Mouse (Mus musculus): ENCODE data around the gene Catsper3. TPM values are rescaled to one million over a fixed set of nuclear protein-coding genes. Genes with fewer than 3 reads are reported as not detected.

Catsper3 gene
- polyA plus RNA-seq (2012; rRNA removed): not detected in 2 replicates

DNA sequence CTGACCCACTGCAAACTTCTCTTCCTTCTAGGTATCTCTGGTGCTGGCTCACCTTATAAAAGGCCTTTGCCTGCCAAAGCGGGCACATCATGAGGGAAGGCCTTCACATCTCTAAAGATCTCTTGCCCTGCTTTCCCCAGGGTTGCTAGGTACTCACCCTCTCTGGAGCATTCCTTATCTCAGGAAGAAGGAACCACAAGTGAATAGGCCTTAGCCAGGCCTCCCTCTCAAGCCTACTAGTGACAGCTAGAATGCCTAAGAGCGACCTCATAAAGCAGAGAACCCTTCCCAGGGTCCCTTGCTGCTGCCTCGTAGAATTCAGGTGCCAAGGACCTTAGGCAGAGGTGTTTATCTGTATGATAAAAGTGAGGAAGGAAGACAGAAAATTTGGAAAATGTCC, at the start of gene Catsper3:
TSS of gene Catsper3 (plus strand) at position 301 of the 400 bp plus-strand sequence.

DNA sequence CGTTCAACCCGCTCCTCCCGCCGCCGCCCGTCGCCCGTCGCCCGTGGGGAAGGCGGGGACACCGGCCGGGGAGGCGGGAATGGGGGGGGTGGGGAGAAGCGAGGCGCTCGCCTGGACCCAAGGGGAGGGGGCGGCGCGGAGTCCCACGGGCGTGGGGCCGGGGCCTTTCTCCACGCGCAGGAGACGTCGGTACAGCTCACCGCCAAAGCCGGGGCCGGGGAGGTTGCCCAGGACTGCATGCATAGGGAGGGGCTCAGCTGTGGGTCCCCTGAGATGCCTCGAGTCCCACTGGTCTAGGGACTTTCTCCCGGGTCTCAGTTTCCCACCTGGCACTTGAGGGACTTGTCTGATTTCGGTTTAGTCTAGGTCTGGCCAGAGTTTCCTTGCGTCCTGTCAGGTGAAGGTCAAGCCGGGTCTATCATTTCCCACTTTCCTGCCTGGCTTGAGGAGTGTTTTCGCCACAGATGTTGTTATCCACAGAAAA, 51.8 kb downstream of the Catsper3 start, which contains the start of gene Pitx1:
TSS of gene Pitx1 (minus strand) at position 51 of the 484 bp plus-strand sequence.

Other genes with a start within 250 kb of the Catsper3 start
- 17.7 and 18.4 TPM in 2 replicates for gene Ddx41, start 247.9 kb upstream of the Catsper3 start, polyA plus RNA-seq (2012; rRNA removed)
- 42.6 and 47.6 TPM in 2 replicates for gene Fam193b, start 213.4 kb upstream of the Catsper3 start, polyA plus RNA-seq (2012; rRNA removed)
- 35.1 and 36.6 TPM in 2 replicates for gene Tmed9, start 210.8 kb upstream of the Catsper3 start, polyA plus RNA-seq (2012; rRNA removed)
- 8.4 and 8.8 TPM in 2 replicates for gene B4galt7, start 184.7 kb upstream of the Catsper3 start, polyA plus RNA-seq (2012; rRNA removed)
- gene Caml, start 161.6 kb upstream of the Catsper3 start, polyA plus RNA-seq (2012; rRNA removed): 3.0 and 5.5 TPM in 2 replicates
- gene Ddx46, start 149.5 kb upstream of the Catsper3 start, polyA plus RNA-seq (2012; rRNA removed): 2.4 and 3.5 TPM in 2 replicates
- 3.6 and 5.1 TPM in 2 replicates for gene B230219D22Rik, start 91.4 kb upstream of the Catsper3 start, polyA plus RNA-seq (2012; rRNA removed)
- 13.7 and 20.4 TPM in 2 replicates for gene Txndc15, start 69.9 kb upstream of the Catsper3 start, polyA plus RNA-seq (2012; rRNA removed)
- gene Pcbd2, start 57.2 kb upstream of the Catsper3 start, polyA plus RNA-seq (2012; rRNA removed): 10.5 and 14.5 TPM in 2 replicates
- gene Pitx1, start 51.6 kb downstream of the Catsper3 start, polyA plus RNA-seq (2012; rRNA removed): 126 and 285 TPM in 2 replicates